In genomic region chr2:79647094-79647493, GRCm38 (mm10) we compare ENCODE assay signal across 14 mouse cellular contexts. TPM values are rescaled to one million over a fixed set of nuclear protein-coding genes. Genes with fewer than 3 reads are reported as not detected.
DNase-seq lines count a peak whose midpoint lies in the region; ATAC-seq and TF ChIP-seq lines count a peak whose summit lies in the region.
"Had no signal": no experiment of that assay in that cellular context is flagged by ENCODE, and none has a peak within 500 bp of the region (broad histone marks: within the 10 kb centered on the region; RNA-seq: fewer than 3 reads in every experiment).

No protein-coding gene starts in this region.

- H3K4me1 ChIP-seq in heart, embryonic 14.5 days (ENCODE audit: control insufficient read depth in 2 of 2, insufficient read depth in 2 of 2, low read length in 2 of 2): peaks cover 6 to 22% of the 10 kb centered on the region in 2 experiments; a peak in 3 of 4 replicates
- peaks cover 4% of the 10 kb centered on the region; the same call in 1 of the 2 replicates for H3K4me1 ChIP-seq in embryonic facial prominence, embryonic 13.5 days
- H3K4me1 ChIP-seq in stomach, embryonic 14.5 days (ENCODE audit: control insufficient read depth, insufficient read depth, low read length): peaks cover 4% of the 10 kb centered on the region; the same call in 1 of the 2 replicates
- H3K4me1 ChIP-seq: forebrain, embryonic 15.5 days; midbrain, embryonic 13.5 days had no signal

- no peaks in the 10 kb centered on the region for H3K9me3 ChIP-seq in heart, embryonic 14.5 days (ENCODE audit: control insufficient read depth, low read length)
- no peaks in the 10 kb centered on the region for H3K9me3 ChIP-seq in embryonic facial prominence, embryonic 13.5 days
- no peaks in the 10 kb centered on the region for H3K9me3 ChIP-seq in stomach, embryonic 14.5 days (ENCODE audit: control insufficient read depth, low read depth, low read length)
- H3K9me3 ChIP-seq: forebrain, embryonic 15.5 days; liver, embryonic 13.5 days; midbrain, embryonic 13.5 days; stomach, embryonic 15.5 days had no signal

- 50% methylated on average over 4 of the region's 4 CpGs for WGBS in heart, embryonic 14.5 days
- 61% methylated on average over 4 of the region's 4 CpGs for WGBS in embryonic facial prominence, embryonic 13.5 days
- 68% methylated on average over 4 of the region's 4 CpGs for WGBS in stomach, embryonic 14.5 days

- no peak overlapping the region for H3K4me3 ChIP-seq in heart, embryonic 14.5 days (ENCODE audit: control insufficient read depth in 1 of 2, insufficient read depth in 1 of 2, low read depth in 1 of 2, low read length in 2 of 2)
- no peak overlapping the region for H3K4me3 ChIP-seq in left cerebral cortex, adult 2 months
- H3K4me3 ChIP-seq in embryonic facial prominence, embryonic 13.5 days: no peak overlapping the region
- no peak overlapping the region for H3K4me3 ChIP-seq in stomach, embryonic 14.5 days (ENCODE audit: low read depth, low read length)
- H3K4me3 ChIP-seq: forebrain, embryonic 15.5 days; liver, embryonic 13.5 days; midbrain, embryonic 13.5 days; myocyte; stomach, embryonic 15.5 days had no signal

- DNase-seq in heart, postnatal 36 days: no peak
- no peak for DNase-seq in left cerebral cortex, adult 2 months (ENCODE audit: extremely low spot score in 1 of 2, low spot score in 2 of 2)
- no peak for DNase-seq in left cerebral cortex, postnatal 14 days (ENCODE audit: low spot score in 2 of 2)
- no peak for DNase-seq in thymus, postnatal 0 days (ENCODE audit: low spot score)
- DNase-seq: cerebellum, adult 11-12 months had no signal

- H3K36me3 ChIP-seq in heart, embryonic 14.5 days (ENCODE audit: control insufficient read depth, insufficient read depth, low read length): peaks cover 48% of the 10 kb centered on the region
- peaks cover 30% of the 10 kb centered on the region for H3K36me3 ChIP-seq in embryonic facial prominence, embryonic 13.5 days
- peaks cover 30% of the 10 kb centered on the region for H3K36me3 ChIP-seq in stomach, embryonic 14.5 days (ENCODE audit: control insufficient read depth, insufficient read depth, low read length)

- H3K27ac ChIP-seq in heart, embryonic 14.5 days (replicated peaks in 1 of 2; ENCODE audit: control insufficient read depth in 1 of 2, insufficient read depth in 1 of 2, low read depth in 2 of 2, low read length in 2 of 2): peak overlapping the region; percentile 32 to 53; a peak in 2 of 4 replicates
- peak overlapping the region; percentile 41; the same call in 1 of the 2 replicates for H3K27ac ChIP-seq in left cerebral cortex, adult 2 months
- H3K27ac ChIP-seq in embryonic facial prominence, embryonic 13.5 days: no peak overlapping the region
- 0 out of 2 replicates have a peak overlapping the region, but pooled peaks have one; percentile 7 for H3K27ac ChIP-seq in stomach, embryonic 14.5 days (ENCODE audit: low read length)
- H3K27ac ChIP-seq: forebrain, embryonic 15.5 days; hindbrain, embryonic 14.5 days; liver, embryonic 13.5 days; midbrain, embryonic 13.5 days; stomach, embryonic 15.5 days had no signal

- H3K27me3 ChIP-seq in heart, embryonic 14.5 days (ENCODE audit: control insufficient read depth, insufficient read depth, low read length): no peaks in the 10 kb centered on the region
- H3K27me3 ChIP-seq in embryonic facial prominence, embryonic 13.5 days: no peaks in the 10 kb centered on the region
- no peaks in the 10 kb centered on the region for H3K27me3 ChIP-seq in stomach, embryonic 14.5 days (ENCODE audit: control insufficient read depth, insufficient read depth, low read length)
- H3K27me3 ChIP-seq: forebrain, embryonic 15.5 days; liver, embryonic 13.5 days; midbrain, embryonic 13.5 days; stomach, embryonic 15.5 days had no signal

- H3K4me2 ChIP-seq in heart, embryonic 14.5 days (ENCODE audit: low read length): no peak overlapping the region
- H3K4me2 ChIP-seq in embryonic facial prominence, embryonic 13.5 days: no peak overlapping the region
- H3K4me2 ChIP-seq in stomach, embryonic 14.5 days (replicated peaks; ENCODE audit: low read depth, low read length): no peak overlapping the region
- H3K4me2 ChIP-seq: forebrain, embryonic 15.5 days; hindbrain, embryonic 14.5 days; liver, embryonic 13.5 days; midbrain, embryonic 13.5 days; stomach, embryonic 15.5 days had no signal

- no peak for ATAC-seq in heart, embryonic 14.5 days (ENCODE audit: insufficient number of reproducible peaks, insufficient read depth, low FRiP score, low read depth)
- no peak for ATAC-seq in embryonic facial prominence, embryonic 13.5 days (ENCODE audit: insufficient number of reproducible peaks, insufficient read depth, low FRiP score, low TSS enrichment, low read depth)
- ATAC-seq in stomach, embryonic 14.5 days (ENCODE audit: insufficient number of reproducible peaks, insufficient read depth, low FRiP score, low read depth): no peak; the same call in 1 of the 2 replicates
- ATAC-seq: forebrain, embryonic 15.5 days had no signal

- H3K9ac ChIP-seq in heart, embryonic 14.5 days (ENCODE audit: low read length): peak overlapping the region; percentile 41; the same call in 1 of the 2 replicates
- H3K9ac ChIP-seq in embryonic facial prominence, embryonic 13.5 days: 0 out of 2 replicates have a peak overlapping the region, but pooled peaks have one; percentile 1
- H3K9ac ChIP-seq in stomach, embryonic 14.5 days (replicated peaks; ENCODE audit: low read depth, low read length): no peak overlapping the region
- H3K9ac ChIP-seq: forebrain, embryonic 15.5 days; hindbrain, embryonic 14.5 days; liver, embryonic 13.5 days; midbrain, embryonic 13.5 days; stomach, embryonic 15.5 days had no signal

- no peak for TF ChIP-seq CTCF in left cerebral cortex, adult 2 months (IDR thresholded peaks at IDR 0.05)

- intact Hi-C loops in heart, postnatal 36 days (cut with DNase I): loop anchor here (5.0 kb wide), 1 partner anchor 125 kb away; no protein-coding TSS in a partner anchor
- intact Hi-C loops in left cerebral cortex, adult 2 months (cut with DNase I): loop anchor here (10.0 kb wide), 1 partner anchor 128 kb away; no protein-coding TSS in a partner anchor
- intact Hi-C loops in left cerebral cortex, postnatal 14 days (cut with DNase I): loop anchor here (10.0 kb wide), 1 partner anchor 128 kb away; no protein-coding TSS in a partner anchor

RNA-seq across cellular contexts. Expression of gene Itprid2, which starts 11.9 kb away (rescaled TPM):
- polyA plus RNA-seq in heart, embryonic 14.5 days (2014; fragmentation: Nextera tagmentation; extraction: Ambion mirVana): 9.1 and 11.1 TPM in 2 replicates
- total RNA-seq in heart, postnatal 36 days (2021): 10 to 100 TPM; 22.6 to 23.0 TPM
- total RNA-seq in left cerebral cortex, adult 2 months (2021): 10 to 100 TPM; 38.6 to 39.6 TPM
- total RNA-seq in left cerebral cortex, postnatal 14 days (2021): 10 to 100 TPM; 26.1 to 28.8 TPM
- polyA plus RNA-seq in embryonic facial prominence, embryonic 13.5 days (2015; fragmentation: Nextera tagmentation; extraction: Ambion mirVana): 10.4 and 11.8 TPM in 2 replicates
- 22.2 and 24.6 TPM in 2 replicates for polyA plus RNA-seq in stomach, embryonic 14.5 days (2014; fragmentation: Nextera tagmentation; extraction: Ambion mirVana)
- 4.7 and 4.9 TPM in 2 replicates for polyA plus RNA-seq in thymus, postnatal 0 days (2015; fragmentation: Nextera tagmentation; extraction: Ambion mirVana)
